Mouse (Mus musculus) kidney, postnatal 0 days (tissue): ENCODE measurements around the gene Abca6. TPM values are rescaled to one million over a fixed set of nuclear protein-coding genes. Genes with fewer than 3 reads are reported as not detected.
A peak's percentile ranks its signal among the peaks of the same experiment; 100 is the strongest.

Experiments used
- ATAC-seq: fragments of 200-750 bp; cut with Nextera tagmentation; replicated peaks from 2 replicates; pipeline ENCODE4 v1.8.0; 2017; ENCODE audit warnings: low read depth, moderate number of reproducible peaks, moderate TSS enrichment, moderate library complexity; ENCODE audit not compliant: low FRiP score
- DNase-seq: peaks from one replicate; pipeline ENCODE4 v3.0.0-alpha.2; 2016; ENCODE audit warnings: low spot score
- H3K27ac ChIP-seq: fragments of 300-500 bp; sonication (generic); 2 replicates; pipeline ENCODE4 v1.5.1; 2014; ENCODE audit warnings: mild to moderate bottlenecking
- H3K27me3 ChIP-seq: fragments of 300-500 bp; sonication (generic); 2 replicates; pipeline ENCODE4 v1.6.1; 2014; ENCODE audit warnings: low read length, mixed read lengths; ENCODE audit not compliant: insufficient read depth
- H3K36me3 ChIP-seq: fragments of 300-500 bp; sonication (generic); 2 replicates; pipeline ENCODE4 v1.6.1; 2014; ENCODE audit warnings: low read length, mixed read lengths; ENCODE audit not compliant: insufficient read depth
- H3K4me1 ChIP-seq: fragments of 300-500 bp; sonication (generic); replicated peaks from 2 replicates; pipeline ENCODE4 v1.6.1; 2014; ENCODE audit warnings: antibody characterized with exemption, low read length, mixed read lengths; ENCODE audit not compliant: insufficient read depth
- H3K4me2 ChIP-seq: fragments of 300-500 bp; sonication (generic); 2 replicates; pipeline ENCODE4 v1.6.1; 2014; ENCODE audit warnings: mild to moderate bottlenecking, low read length, moderate library complexity, mixed read lengths
- H3K4me3 ChIP-seq: fragments of 300-500 bp; sonication (generic); replicated peaks from 2 replicates; pipeline ENCODE4 v1.5.1; 2014; ENCODE audit warnings: low read depth, low read length
- H3K9ac ChIP-seq: fragments of 300-500 bp; sonication (generic); 2 replicates; pipeline ENCODE4 v1.6.1; 2014; ENCODE audit warnings: low read depth, low read length
- H3K9me3 ChIP-seq: fragments of 300-500 bp; sonication (generic); replicated peaks from 2 replicates; pipeline ENCODE4 v1.6.1; 2016; ENCODE audit warnings: low read length, inconsistent platforms, mixed read lengths
- CTCF ChIP-seq: IDR thresholded peaks from 2 replicates; pipeline ENCODE4 v1.5.1; 2016; ENCODE audit warnings: antibody characterized with exemption, low read depth, mild to moderate bottlenecking, moderate library complexity
- WGBS: fragments of 180-500 bp; shearing (Covaris S2); extraction: QIAGEN DNeasy Blood & Tissue Kit; methylation state at CpG from one replicate; pipeline ENCODE4 v1.1.7; 2014; 5-methylcytosine and 5-hydroxymethylcytosine counted together
- polyA plus RNA-seq: library from polyadenylated mRNA; unstranded; fragments of >200 nt; fragmentation: Nextera tagmentation; extraction: Ambion mirVana; gene quantifications from 2 replicates; pipeline ENCODE4 v1.2.1, GENCODE M21; 2015

The Abca6 gene
- polyA plus RNA-seq = 0.37 and 0.54 TPM in 2 replicates

- no peaks in the 10 kb centered on the region for H3K27me3 ChIP-seq
- no peak for TF ChIP-seq CTCF
- H3K27ac ChIP-seq = no peak within 1 kb of the TSS
- H3K36me3 ChIP-seq = no peaks in the 10 kb centered on the region
- H3K4me1 ChIP-seq = no peaks in the 10 kb centered on the region
- H3K4me3 ChIP-seq = 0 out of 2 replicates have a peak within 1 kb of the TSS, but pooled peaks have one; percentile 14
- peak; percentile 79 for DNase-seq
- peak within 1 kb of the TSS; percentile 47 for H3K4me2 ChIP-seq
- no peak within 1 kb of the TSS for H3K9ac ChIP-seq
- no peaks in the 10 kb centered on the region for H3K9me3 ChIP-seq
- WGBS = 8% methylated on average over 8 of the region's 8 CpGs
- no peak for ATAC-seq
Measured at GRCm38 (mm10) chr11:110251534-110251933, at the start of gene Abca6. TSS of gene Abca6 (minus strand) at chr11:110251776.

- no peak overlapping the region for H3K4me2 ChIP-seq
- no peaks in the 10 kb centered on the region for H3K4me1 ChIP-seq
- no peaks in the 10 kb centered on the region for H3K36me3 ChIP-seq
- TF ChIP-seq CTCF = no peak
- H3K27ac ChIP-seq = no peak overlapping the region
- ATAC-seq = no peak
- H3K4me3 ChIP-seq = no peak overlapping the region
- H3K9ac ChIP-seq = no peak overlapping the region
- no peak for DNase-seq
- H3K9me3 ChIP-seq = no peaks in the 10 kb centered on the region
- 87% methylated on average over 13 of the region's 13 CpGs for WGBS
- H3K27me3 ChIP-seq = no peaks in the 10 kb centered on the region
Measured at GRCm38 (mm10) chr11:110297917-110298533, 46.4 kb upstream of the Abca6 start.

- no peak overlapping the region for H3K27ac ChIP-seq
- H3K4me2 ChIP-seq = no peak overlapping the region
- H3K27me3 ChIP-seq = no peaks in the 10 kb centered on the region
- ATAC-seq (no peak), DNase-seq (no peak)
- no peak overlapping the region for H3K9ac ChIP-seq
- no peak for TF ChIP-seq CTCF
- H3K9me3 ChIP-seq = no peaks in the 10 kb centered on the region
- H3K4me3 ChIP-seq = no peak overlapping the region
- whole genome bisulfite sequencing = 87% methylated on average over 2 of the region's 2 CpGs
- no peaks in the 10 kb centered on the region for H3K4me1 ChIP-seq
- H3K36me3 ChIP-seq = no peaks in the 10 kb centered on the region
Measured at GRCm38 (mm10) chr11:110290586-110290985, 39.0 kb upstream of the Abca6 start.

- Histone ChIP-seq H3K27ac (no peak overlapping the region), H3K4me3 (no peak overlapping the region), H3K9me3 (no peaks in the 10 kb centered on the region), H3K27me3 (no peaks in the 10 kb centered on the region), H3K4me1 (no peaks in the 10 kb centered on the region), H3K9ac (no peak overlapping the region), H3K4me2 (no peak overlapping the region), H3K36me3 (no peaks in the 10 kb centered on the region)
- DNase-seq = no peak
- no peak for TF ChIP-seq CTCF
- WGBS = 87% methylated on average over 3 of the region's 3 CpGs
- ATAC-seq = no peak
Measured at GRCm38 (mm10) chr11:110288423-110288822, 36.8 kb upstream of the Abca6 start.

- Histone ChIP-seq H3K9ac (no peak overlapping the region), H3K9me3 (no peaks in the 10 kb centered on the region), H3K27me3 (no peaks in the 10 kb centered on the region), H3K4me1 (no peaks in the 10 kb centered on the region), H3K4me2 (no peak overlapping the region), H3K27ac (no peak overlapping the region), H3K36me3 (no peaks in the 10 kb centered on the region), H3K4me3 (no peak overlapping the region)
- TF ChIP-seq CTCF = no peak
- no peak for DNase-seq
- WGBS = 75% methylated on average over 9 of the region's 9 CpGs
- no peak for ATAC-seq
Measured at GRCm38 (mm10) chr11:110287694-110288093, 36.1 kb upstream of the Abca6 start.

- H3K27me3 ChIP-seq = no peaks in the 10 kb centered on the region
- DNase-seq (no peak), ATAC-seq (no peak)
- no peak overlapping the region for H3K4me2 ChIP-seq
- no peaks in the 10 kb centered on the region for H3K4me1 ChIP-seq
- H3K9me3 ChIP-seq = no peaks in the 10 kb centered on the region
- H3K27ac ChIP-seq = no peak overlapping the region
- 93% methylated on average over 3 of the region's 3 CpGs for WGBS
- H3K9ac ChIP-seq = no peak overlapping the region
- no peaks in the 10 kb centered on the region for H3K36me3 ChIP-seq
- TF ChIP-seq CTCF = no peak
- no peak overlapping the region for H3K4me3 ChIP-seq
Measured at GRCm38 (mm10) chr11:110286331-110286730, 34.8 kb upstream of the Abca6 start.

- no peak overlapping the region for H3K4me2 ChIP-seq
- H3K9me3 ChIP-seq = no peaks in the 10 kb centered on the region
- no peak overlapping the region for H3K27ac ChIP-seq
- no peak overlapping the region for H3K4me3 ChIP-seq
- no peak for TF ChIP-seq CTCF
- H3K36me3 ChIP-seq = no peaks in the 10 kb centered on the region
- no peak for ATAC-seq
- H3K27me3 ChIP-seq = no peaks in the 10 kb centered on the region
- H3K4me1 ChIP-seq = no peaks in the 10 kb centered on the region
- DNase-seq = no peak
- H3K9ac ChIP-seq = no peak overlapping the region
- WGBS = 76% methylated on average over 10 of the region's 10 CpGs
Measured at GRCm38 (mm10) chr11:110284849-110285248, 33.3 kb upstream of the Abca6 start.
